Mouse (Mus musculus) erythroblast, embryonic 14.5 days (primary cell): ENCODE measurements around the gene Polr2a. TPM values are rescaled to one million over a fixed set of nuclear protein-coding genes. Genes with fewer than 3 reads are reported as not detected.

Experiments used
- H3K27me3 ChIP-seq: 2 replicates; pipeline ENCODE4 v1.6.1; 2012; ENCODE audit warnings: inconsistent platforms; ENCODE audit not compliant: control insufficient read depth
- H3K36me3 ChIP-seq: 2 replicates; pipeline ENCODE4 v1.6.1; 2012; ENCODE audit warnings: mild to moderate bottlenecking, inconsistent platforms; ENCODE audit not compliant: control insufficient read depth
- H3K4me1 ChIP-seq: 2 replicates; pipeline ENCODE4 v1.6.1; 2012; ENCODE audit warnings: inconsistent platforms; ENCODE audit not compliant: control insufficient read depth
- H3K4me3 ChIP-seq: replicated peaks from 2 replicates; pipeline ENCODE3; 2012; ENCODE audit warnings: moderate library complexity, mild to moderate bottlenecking, inconsistent platforms
- H3K9me3 ChIP-seq: 2 replicates; pipeline ENCODE4 v1.6.1; 2012; ENCODE audit warnings: low read length, inconsistent platforms, mixed read lengths; ENCODE audit not compliant: control insufficient read depth
- GATA1 ChIP-seq: IDR thresholded peaks from 2 replicates; pipeline ENCODE4 v1.6.1; 2012; ENCODE audit warnings: low read length, inconsistent platforms, mixed read lengths
- TAL1 ChIP-seq: IDR thresholded peaks from 3 replicates; pipeline ENCODE4 v1.6.1; 2012; ENCODE audit warnings: low read length, inconsistent platforms, mixed read lengths
- polyA plus RNA-seq: library from polyadenylated mRNA; stranded (reverse); fragments of >175 nt; gene quantifications from 2 replicates; pipeline ENCODE4 v1.2.3, GENCODE M21; 2012

The Polr2a gene
- 14.2 and 14.3 TPM in 2 replicates for polyA plus RNA-seq

GRCm38 (mm10) chr11:69758478-69758970, at the start of gene Polr2a:
TSS of gene Polr2a (minus strand) at chr11:69758637.
- peaks cover 29% of the 10 kb centered on the region for H3K36me3 ChIP-seq
- TF ChIP-seq GATA1, result no peak
- no peak for TF ChIP-seq TAL1
- peaks cover 62% of the 10 kb centered on the region for H3K4me1 ChIP-seq

GRCm38 (mm10) chr11:69807641-69808040, 49.2 kb upstream of the Polr2a start:
- H3K4me1 ChIP-seq, result peaks cover 27% of the 10 kb centered on the region
- H3K4me3 ChIP-seq, result no peak overlapping the region
- TF ChIP-seq GATA1 (no peak), TAL1 (no peak)
- H3K27me3 ChIP-seq, result peaks cover 79% of the 10 kb centered on the region
- H3K9me3 ChIP-seq, result peaks cover 17% of the 10 kb centered on the region; the same call in 1 of the 2 replicates
- H3K36me3 ChIP-seq, result no peaks in the 10 kb centered on the region

More at GRCm38 (mm10) chr11:69758478-69758970, at the start of gene Polr2a:
- peak within 1 kb of the TSS; percentile 90 for H3K4me3 ChIP-seq
- H3K9me3 ChIP-seq, result no peaks in the 10 kb centered on the region
- no peaks in the 10 kb centered on the region for H3K27me3 ChIP-seq

GRCm38 (mm10) chr11:69806378-69806777, 47.9 kb upstream of the Polr2a start:
- TF ChIP-seq GATA1, result no peak
- no peak for TF ChIP-seq TAL1
- Histone ChIP-seq H3K4me1 (peaks cover 33% of the 10 kb centered on the region), H3K4me3 (no peak overlapping the region), H3K9me3 (peaks cover 29% of the 10 kb centered on the region), H3K36me3 (no peaks in the 10 kb centered on the region), H3K27me3 (peaks cover 87% of the 10 kb centered on the region)

- no peak within 1 kb of the TSS for H3K4me3 ChIP-seq
- H3K4me1 ChIP-seq, result peaks cover 43% of the 10 kb centered on the region
- H3K9me3 ChIP-seq, result peaks cover 38% of the 10 kb centered on the region
- H3K36me3 ChIP-seq, result no peaks in the 10 kb centered on the region
- peaks cover 87% of the 10 kb centered on the region for H3K27me3 ChIP-seq
- TF ChIP-seq TAL1, result no peak
- no peak for TF ChIP-seq GATA1
Measured at GRCm38 (mm10) chr11:69804972-69805909, 46.8 kb upstream of the Polr2a start, which contains the start of gene Tmem102. TSS of gene Tmem102 (minus strand) at chr11:69805624.

- H3K27me3 ChIP-seq, result peaks cover 88% of the 10 kb centered on the region
- H3K4me1 ChIP-seq, result peaks cover 46% of the 10 kb centered on the region
- no peak overlapping the region for H3K4me3 ChIP-seq
- no peak for TF ChIP-seq TAL1
- no peak for TF ChIP-seq GATA1
- peaks cover 42% of the 10 kb centered on the region for H3K9me3 ChIP-seq
- H3K36me3 ChIP-seq, result no peaks in the 10 kb centered on the region
Measured at GRCm38 (mm10) chr11:69804652-69804940, 46.2 kb upstream of the Polr2a start.

- peaks cover 88% of the 10 kb centered on the region for H3K27me3 ChIP-seq
- peaks cover 52% of the 10 kb centered on the region for H3K4me1 ChIP-seq
- no peaks in the 10 kb centered on the region for H3K36me3 ChIP-seq
- peaks cover 46% of the 10 kb centered on the region for H3K9me3 ChIP-seq
- H3K4me3 ChIP-seq, result peak overlapping the region; percentile 45
- TF ChIP-seq TAL1 (no peak), GATA1 (no peak)
Measured at GRCm38 (mm10) chr11:69803786-69804651, 45.6 kb upstream of the Polr2a start.

GRCm38 (mm10) chr11:69803328-69803727, 44.9 kb upstream of the Polr2a start:
- Histone ChIP-seq H3K9me3 (peaks cover 46% of the 10 kb centered on the region), H3K27me3 (peaks cover 94% of the 10 kb centered on the region), H3K36me3 (no peaks in the 10 kb centered on the region), H3K4me3 (peak overlapping the region; percentile 45), H3K4me1 (peaks cover 52% of the 10 kb centered on the region)
- TF ChIP-seq GATA1 (no peak), TAL1 (no peak)

GRCm38 (mm10) chr11:69802648-69803105, 44.2 kb upstream of the Polr2a start:
- Histone ChIP-seq H3K4me3 (peak overlapping the region; percentile 48), H3K9me3 (peaks cover 46% of the 10 kb centered on the region), H3K36me3 (no peaks in the 10 kb centered on the region), H3K27me3 (peaks cover 100% of the 10 kb centered on the region), H3K4me1 (peaks cover 52% of the 10 kb centered on the region)
- no peak for TF ChIP-seq GATA1
- TF ChIP-seq TAL1, result no peak
